Mouse (Mus musculus): Measurements from ENCODE around the gene Lhfpl2. TPM values are rescaled to one million over a fixed set of nuclear protein-coding genes. Genes with fewer than 3 reads are reported as not detected.

The Lhfpl2 gene
- total and polyA plus RNA-seq, 2 experiments from 2014 or later: 15.3 to 32.1 TPM

DNA sequence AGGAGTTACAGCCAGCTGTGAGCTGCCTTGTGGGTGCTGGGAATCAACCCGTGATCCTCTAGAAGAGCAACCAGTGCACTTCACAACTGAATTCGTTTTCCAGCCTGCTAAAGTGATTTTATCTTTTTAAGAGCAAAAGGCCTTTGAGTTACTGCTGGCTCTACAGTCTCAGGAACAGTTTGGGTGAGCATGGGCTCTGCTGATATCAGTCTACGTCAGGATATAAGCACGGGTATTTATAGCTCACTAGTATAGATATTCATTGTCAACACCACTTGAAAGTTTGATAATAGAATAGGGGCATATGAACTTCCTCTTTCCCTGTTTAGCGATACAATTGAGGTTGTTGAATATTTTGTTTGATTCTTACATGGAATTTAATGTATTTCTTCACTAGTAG is 61.7 kb downstream of the Lhfpl2 start:
- TF ChIP-seq CTCF (IDR thresholded peaks at IDR 0.05; ENCODE audit: low read depth): no peak
- no peaks in the 10 kb centered on the region for H3K36me3 ChIP-seq (ENCODE audit: insufficient read depth, low read length)
- H3K4me2 ChIP-seq (ENCODE audit: low read depth, low read length): no peak overlapping the region
- H3K9ac ChIP-seq (replicated peaks; ENCODE audit: low read length): no peak overlapping the region
- DNase-seq (ENCODE audit: low spot score) (no peak), ATAC-seq (no peak)
- WGBS: 92% methylated on average over 5 of the region's 5 CpGs
- H3K27me3 ChIP-seq (ENCODE audit: insufficient read depth, low read length): no peaks in the 10 kb centered on the region
- no peaks in the 10 kb centered on the region for H3K4me1 ChIP-seq (ENCODE audit: insufficient read depth, low read length)
- no peaks in the 10 kb centered on the region; the same call in 1 of the 2 replicates for H3K9me3 ChIP-seq (ENCODE audit: low read length)
- no peak overlapping the region for H3K27ac ChIP-seq
- H3K4me3 ChIP-seq (ENCODE audit: low read length): no peak overlapping the region

DNA sequence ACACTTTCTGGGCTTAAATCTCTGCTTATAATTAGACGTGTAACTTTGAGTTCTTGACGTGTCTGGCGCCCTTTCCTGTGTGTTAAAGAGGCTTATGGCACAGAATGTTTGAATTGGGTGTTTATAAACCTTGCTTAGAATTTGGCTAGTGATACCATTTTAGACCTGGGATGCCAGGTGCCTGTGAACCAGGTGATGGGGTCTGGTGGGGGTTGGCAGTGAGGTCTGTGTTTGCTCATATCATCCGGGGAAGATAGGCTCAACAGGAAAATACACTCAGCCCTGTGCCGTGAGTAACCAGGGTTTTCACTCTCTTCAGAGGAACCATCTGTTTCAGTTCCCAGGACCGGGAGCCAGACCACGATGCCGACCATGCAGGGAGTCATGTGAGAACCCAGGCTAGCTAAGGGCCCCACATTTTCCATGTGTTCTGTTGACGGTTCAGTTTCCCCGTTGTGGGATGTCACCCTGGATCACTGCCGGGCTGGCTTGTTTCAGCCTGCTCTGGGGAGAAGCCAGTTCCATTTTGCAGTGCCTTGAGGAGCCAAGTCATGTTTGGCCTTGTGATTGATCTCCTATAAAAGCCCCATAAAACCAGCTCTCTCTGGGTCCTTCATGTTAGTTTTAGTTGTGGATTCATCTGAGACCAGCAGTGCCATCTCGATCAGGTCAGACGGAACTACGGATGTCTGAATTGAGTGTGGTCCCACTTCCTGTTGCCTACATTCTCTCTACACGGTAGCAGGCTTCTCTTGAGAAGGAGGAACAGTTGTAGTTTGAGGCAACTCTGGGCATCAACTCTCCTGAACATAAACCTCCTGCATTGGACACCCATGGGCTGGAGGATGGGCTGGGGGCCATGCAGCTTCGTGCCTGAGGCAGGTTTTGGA is 65.4 kb downstream of the Lhfpl2 start:
- H3K4me3 ChIP-seq (ENCODE audit: low read length): no peak overlapping the region
- H3K9ac ChIP-seq (replicated peaks; ENCODE audit: low read length): no peak overlapping the region
- no peak overlapping the region for H3K4me2 ChIP-seq (ENCODE audit: low read depth, low read length)
- DNase-seq (ENCODE audit: low spot score) (no peak), ATAC-seq (no peak)
- no peak overlapping the region for H3K27ac ChIP-seq
- H3K36me3 ChIP-seq (ENCODE audit: insufficient read depth, low read length): no peaks in the 10 kb centered on the region
- H3K9me3 ChIP-seq (ENCODE audit: low read length): no peaks in the 10 kb centered on the region; the same call in 1 of the 2 replicates
- TF ChIP-seq CTCF (IDR thresholded peaks at IDR 0.05; ENCODE audit: low read depth): no peak
- WGBS: 85% methylated on average over 16 of the region's 16 CpGs
- H3K27me3 ChIP-seq (ENCODE audit: insufficient read depth, low read length): no peaks in the 10 kb centered on the region
- no peaks in the 10 kb centered on the region for H3K4me1 ChIP-seq (ENCODE audit: insufficient read depth, low read length)

DNA sequence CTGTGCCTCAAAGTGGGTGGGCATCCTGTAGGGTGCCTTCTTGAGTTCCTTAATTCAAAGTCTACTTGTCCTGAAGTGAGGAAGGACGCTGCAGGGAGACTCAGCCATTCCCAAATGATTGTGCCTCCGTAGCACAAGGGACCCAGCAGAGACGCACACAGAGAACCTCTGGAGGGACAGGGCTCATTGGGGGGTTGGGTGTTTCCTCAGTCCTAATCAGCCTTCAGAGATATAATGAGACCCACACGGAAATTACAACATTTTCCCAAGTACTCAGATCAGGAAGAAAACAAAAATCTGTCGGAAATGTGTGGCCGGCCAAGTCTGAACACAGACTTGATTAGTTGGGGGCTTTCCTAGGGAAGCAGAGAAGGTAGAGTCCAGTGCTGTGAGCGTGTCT is 72.8 kb downstream of the Lhfpl2 start:
- H3K4me3 ChIP-seq (ENCODE audit: low read length): no peak overlapping the region
- no peak for TF ChIP-seq CTCF (IDR thresholded peaks at IDR 0.05; ENCODE audit: low read depth)
- no peaks in the 10 kb centered on the region for H3K27me3 ChIP-seq (ENCODE audit: insufficient read depth, low read length)
- H3K4me1 ChIP-seq (ENCODE audit: insufficient read depth, low read length): peaks cover 6% of the 10 kb centered on the region; the same call in 1 of the 2 replicates
- DNase-seq (ENCODE audit: low spot score) (no peak), ATAC-seq (no peak)
- H3K9ac ChIP-seq (replicated peaks; ENCODE audit: low read length): no peak overlapping the region
- H3K36me3 ChIP-seq (ENCODE audit: insufficient read depth, low read length): no peaks in the 10 kb centered on the region
- peak overlapping the region; percentile 8; the same call in 1 of the 2 replicates for H3K27ac ChIP-seq
- H3K9me3 ChIP-seq (ENCODE audit: low read length): no peaks in the 10 kb centered on the region
- H3K4me2 ChIP-seq (ENCODE audit: low read depth, low read length): no peak overlapping the region
- WGBS: 46% methylated on average over 7 of the region's 7 CpGs

DNA sequence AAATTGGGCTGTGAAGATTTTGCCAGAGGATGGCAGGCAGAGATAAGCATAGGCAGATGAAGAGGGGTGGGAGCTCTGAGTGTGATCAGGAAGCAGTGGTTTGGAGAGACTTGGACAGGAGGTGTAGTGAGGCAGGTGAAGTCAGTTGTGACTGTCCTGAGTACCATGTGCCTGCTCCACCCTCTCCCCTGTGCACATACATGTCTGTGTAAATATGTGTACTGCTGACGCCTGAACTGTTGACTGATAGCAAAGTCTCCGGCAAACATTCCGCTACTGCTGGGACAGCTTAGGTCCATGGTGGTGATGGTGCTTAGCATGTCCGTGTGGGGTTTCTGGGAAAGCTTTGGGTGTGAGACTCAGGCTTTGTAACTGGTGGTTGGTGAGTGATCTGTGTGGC is 73.5 kb downstream of the Lhfpl2 start:
- H3K9me3 ChIP-seq (ENCODE audit: low read length): no peaks in the 10 kb centered on the region

DNA sequence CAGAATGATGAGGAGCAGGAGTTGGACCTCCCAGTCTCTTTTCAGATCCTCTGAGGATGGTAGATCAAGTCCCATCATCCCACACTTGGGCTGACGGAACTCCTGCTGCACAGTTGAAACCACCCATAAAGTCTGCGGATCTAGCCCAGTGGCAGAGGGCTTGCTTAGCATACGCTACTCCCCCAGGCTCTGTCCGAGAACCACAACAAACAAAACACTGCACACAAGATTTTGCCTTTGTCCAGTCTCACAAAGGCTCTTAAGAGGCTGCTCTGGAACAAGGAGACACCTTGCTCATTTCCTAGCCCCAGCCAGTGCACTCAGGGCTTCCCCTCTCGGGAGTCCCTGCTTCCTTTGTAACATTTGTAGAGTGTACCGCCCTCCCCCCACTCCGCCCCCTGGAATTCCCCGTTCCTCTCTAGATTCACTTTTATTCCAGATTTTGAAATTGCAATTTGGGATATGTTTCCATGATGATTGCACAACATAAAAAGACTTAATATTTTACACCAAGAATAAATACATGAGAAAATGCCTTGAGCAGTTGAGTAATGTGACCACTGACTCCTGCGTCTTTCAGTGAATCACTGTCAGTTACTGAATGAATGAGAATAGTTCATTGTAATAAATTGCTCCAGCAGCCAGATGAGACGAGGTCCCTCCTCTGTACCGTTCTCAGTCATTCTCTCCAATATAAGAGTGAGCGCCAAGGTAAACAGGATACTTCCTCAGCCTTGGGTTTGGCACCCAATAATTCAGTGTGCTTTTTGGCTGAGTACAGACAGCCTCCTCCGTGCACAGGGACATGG is 74.8 kb downstream of the Lhfpl2 start:
- Histone ChIP-seq H3K27me3 (ENCODE audit: insufficient read depth, low read length) (no peaks in the 10 kb centered on the region), H3K9ac (replicated peaks; ENCODE audit: low read length) (no peak overlapping the region), H3K4me2 (ENCODE audit: low read depth, low read length) (no peak overlapping the region), H3K36me3 (ENCODE audit: insufficient read depth, low read length) (no peaks in the 10 kb centered on the region), H3K4me3 (ENCODE audit: low read length) (no peak overlapping the region), H3K4me1 (ENCODE audit: insufficient read depth, low read length) (peaks cover 6% of the 10 kb centered on the region; the same call in 1 of the 2 replicates), H3K9me3 (ENCODE audit: low read length) (no peaks in the 10 kb centered on the region), H3K27ac (no peak overlapping the region)
- DNase-seq (ENCODE audit: low spot score) (no peak), ATAC-seq (no peak)
- no peak for TF ChIP-seq CTCF (IDR thresholded peaks at IDR 0.05; ENCODE audit: low read depth)
- WGBS: 62% methylated on average over 13 of the region's 13 CpGs

More for the DNA sequence above, 73.5 kb downstream of the Lhfpl2 start:
- H3K27me3 ChIP-seq (ENCODE audit: insufficient read depth, low read length): no peaks in the 10 kb centered on the region
- H3K4me3 ChIP-seq (ENCODE audit: low read length): no peak overlapping the region
- ATAC-seq (0 out of 2 replicates have a peak, but pooled peaks have one; percentile 4), DNase-seq (ENCODE audit: low spot score) (no peak)
- no peak for TF ChIP-seq CTCF (IDR thresholded peaks at IDR 0.05; ENCODE audit: low read depth)
- H3K36me3 ChIP-seq (ENCODE audit: insufficient read depth, low read length): no peaks in the 10 kb centered on the region
- 95% methylated on average over 4 of the region's 4 CpGs for WGBS
- no peak overlapping the region for H3K4me2 ChIP-seq (ENCODE audit: low read depth, low read length)
- H3K9ac ChIP-seq (replicated peaks; ENCODE audit: low read length): no peak overlapping the region
- H3K27ac ChIP-seq: no peak overlapping the region
- H3K4me1 ChIP-seq (ENCODE audit: insufficient read depth, low read length): peaks cover 6% of the 10 kb centered on the region; the same call in 1 of the 2 replicates

DNA sequence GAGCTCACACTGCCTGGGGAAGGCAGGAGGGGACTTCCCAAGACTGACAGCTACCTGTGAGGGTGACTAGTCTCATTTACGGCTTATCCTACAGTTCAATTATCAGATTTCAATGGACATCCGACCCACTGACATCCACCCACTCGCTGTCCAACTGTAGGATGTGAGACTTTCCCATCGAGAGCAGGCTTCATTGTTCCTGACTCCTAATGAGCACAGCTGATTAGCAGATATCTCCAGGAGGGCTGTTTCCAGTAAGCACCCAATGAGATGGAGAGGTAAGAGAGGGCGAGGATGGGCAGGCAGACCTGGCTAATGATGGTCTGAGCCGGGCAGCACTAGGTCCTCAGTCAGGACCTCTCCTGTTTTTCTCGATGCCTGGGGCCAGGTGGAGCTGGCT is 77.0 kb downstream of the Lhfpl2 start:
- no peak overlapping the region for H3K27ac ChIP-seq
- H3K9ac ChIP-seq (replicated peaks; ENCODE audit: low read length): no peak overlapping the region
- no peak overlapping the region for H3K4me3 ChIP-seq (ENCODE audit: low read length)
- no peaks in the 10 kb centered on the region for H3K36me3 ChIP-seq (ENCODE audit: insufficient read depth, low read length)
- H3K4me1 ChIP-seq (ENCODE audit: insufficient read depth, low read length): peaks cover 9% of the 10 kb centered on the region
- DNase-seq (ENCODE audit: low spot score) (no peak), ATAC-seq (no peak)
- no peaks in the 10 kb centered on the region for H3K9me3 ChIP-seq (ENCODE audit: low read length)
- WGBS: 73% methylated on average over 7 of the region's 7 CpGs
- H3K27me3 ChIP-seq (ENCODE audit: insufficient read depth, low read length): no peaks in the 10 kb centered on the region
- TF ChIP-seq CTCF (IDR thresholded peaks at IDR 0.05; ENCODE audit: low read depth): no peak
- H3K4me2 ChIP-seq (ENCODE audit: low read depth, low read length): no peak overlapping the region

All from hindbrain, postnatal 0 days (tissue).